Mouse (Mus musculus) heart, postnatal 0 days (tissue): ENCODE data around the gene AC134908.4.

Source experiments
- CTCF ChIP-seq: IDR thresholded peaks from 2 replicates; pipeline ENCODE4 v1.5.1; 2016; ENCODE audit warnings: antibody characterized with exemption, control low read depth, low read depth
- EP300 ChIP-seq: IDR thresholded peaks from 2 replicates; pipeline ENCODE4 v1.6.1; 2016; ENCODE audit warnings: antibody characterized with exemption, low read depth

DNA sequence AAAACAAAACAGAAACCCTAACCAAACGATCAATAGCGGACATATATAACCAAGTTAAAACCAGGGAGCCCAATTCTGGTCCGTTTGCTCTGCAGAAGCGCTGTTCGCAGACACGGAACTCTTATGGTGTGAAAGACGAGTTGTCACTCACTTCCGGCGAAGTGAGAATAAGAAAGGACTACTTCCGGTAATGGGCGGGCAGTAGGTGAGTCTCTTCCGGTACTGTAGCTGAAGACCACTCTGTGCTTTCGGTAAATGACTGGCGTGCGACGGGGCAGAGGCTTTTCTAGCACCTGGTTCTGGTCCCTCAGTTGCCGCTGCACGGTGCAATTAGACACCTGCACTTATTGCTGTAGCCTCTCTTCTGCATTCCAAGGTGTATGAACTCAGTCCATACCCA, 28.0 kb upstream of the AC134908.4 start, which contains the start of gene Wdr24:
- TF ChIP-seq CTCF (no peak), EP300 (no peak)
